Mouse (Mus musculus): ENCODE measurements around the gene Eps15. TPM values are rescaled to one million over a fixed set of nuclear protein-coding genes. Genes with fewer than 3 reads are reported as not detected.

The Eps15 gene
- polyA plus RNA-seq, 1 experiment = 135 TPM

DNA sequence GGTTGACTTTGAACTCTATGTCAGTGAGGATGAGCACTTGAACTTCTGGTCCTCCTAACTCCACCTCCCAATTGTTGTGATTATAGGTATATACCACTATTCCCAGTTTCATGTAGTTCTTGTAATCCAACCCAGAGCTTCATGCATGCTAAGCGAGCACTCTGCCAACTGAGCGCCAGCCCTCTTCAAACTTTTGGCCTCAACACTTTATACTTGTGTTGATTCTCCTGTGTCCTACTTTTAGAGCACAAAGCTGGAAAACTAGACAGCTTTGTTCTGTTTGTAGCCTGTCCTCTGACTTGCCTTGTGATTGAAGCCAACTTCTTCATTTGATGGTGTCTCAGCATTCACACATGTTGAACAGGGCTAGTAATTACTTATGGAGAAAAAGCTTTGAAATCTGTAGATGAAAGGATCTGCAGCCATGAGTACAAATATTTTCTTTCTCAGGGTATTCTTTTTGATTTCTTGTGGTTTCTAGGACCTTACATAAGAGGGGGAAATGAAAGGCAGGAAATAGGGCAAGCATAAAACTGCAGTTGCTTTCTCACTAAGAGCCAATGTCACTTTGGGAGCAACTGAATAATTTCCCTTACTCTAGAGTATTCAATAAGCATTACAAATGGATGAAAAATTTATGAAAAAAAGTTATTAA lies 6.4 kb upstream of the Eps15 start:
- TF ChIP-seq CTCF (IDR thresholded peaks at IDR 0.05; ENCODE audit: borderline replicate concordance, insufficient read depth, low read depth, low read length) (no peak), POLR2A (IDR thresholded peaks at IDR 0.05; ENCODE audit: borderline replicate concordance, insufficient read depth, low read length) (no peak)
- no peak overlapping the region for H3K4me3 ChIP-seq (replicated peaks; ENCODE audit: insufficient read depth, low read depth, low read length)
- H3K4me1 ChIP-seq (ENCODE audit: control insufficient read depth, insufficient read depth, low read length) = no peaks in the 10 kb centered on the region
- H3K27ac ChIP-seq (ENCODE audit: insufficient read depth, low read length) = no peak overlapping the region; the same call in 1 of the 2 replicates
- WGBS = 86% methylated on average over 2 of the region's 2 CpGs
- no peaks in the 10 kb centered on the region for H3K27me3 ChIP-seq (ENCODE audit: control insufficient read depth, insufficient read depth, low read length)
- DNase-seq = no peak

DNA sequence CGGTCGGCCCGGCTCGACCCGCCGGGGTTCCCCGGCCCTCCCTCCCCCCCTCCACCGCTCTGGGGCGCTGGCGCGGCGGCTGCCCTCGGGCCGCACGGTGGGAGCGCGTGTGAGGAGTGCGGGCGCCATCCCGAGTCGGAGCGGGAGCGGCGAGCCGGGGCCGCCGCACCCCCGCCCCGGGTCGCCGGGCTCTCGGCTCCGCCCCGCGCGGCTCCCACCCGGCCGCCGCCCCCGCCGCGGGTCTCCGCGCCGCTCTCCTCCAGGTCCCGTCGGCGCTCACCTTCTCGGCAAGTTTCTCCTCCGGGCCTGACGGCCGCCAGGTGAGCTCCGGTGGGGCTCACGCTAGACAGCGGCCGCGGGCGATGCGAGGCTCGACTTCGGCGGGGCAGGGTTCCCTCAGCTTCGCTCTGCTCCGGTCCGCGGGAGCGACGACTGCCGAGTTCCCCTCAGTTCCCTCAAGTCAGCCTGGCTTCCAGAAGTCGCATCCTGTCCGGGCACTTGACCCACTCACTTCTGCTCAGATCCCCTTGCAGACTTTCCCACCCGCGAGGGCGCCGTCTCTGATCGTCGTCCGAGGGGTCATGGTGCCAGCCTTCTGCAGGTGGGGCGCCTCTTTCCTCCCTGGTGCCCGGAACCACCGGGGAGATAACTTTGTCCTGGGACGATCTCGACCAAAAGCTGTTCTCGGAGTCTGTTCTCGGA lies 542 bp downstream of the Eps15 start:
- DNase-seq = no peak
- Histone ChIP-seq H3K27me3 (ENCODE audit: control insufficient read depth, insufficient read depth, low read length) (no peaks in the 10 kb centered on the region), H3K27ac (ENCODE audit: insufficient read depth, low read length) (no peak overlapping the region), H3K4me3 (replicated peaks; ENCODE audit: insufficient read depth, low read depth, low read length) (peak overlapping the region; percentile 87), H3K4me1 (ENCODE audit: control insufficient read depth, insufficient read depth, low read length) (no peaks in the 10 kb centered on the region)
- TF ChIP-seq POLR2A (IDR thresholded peaks at IDR 0.05; ENCODE audit: borderline replicate concordance, insufficient read depth, low read length) = no peak
- TF ChIP-seq CTCF (IDR thresholded peaks at IDR 0.05; ENCODE audit: borderline replicate concordance, insufficient read depth, low read depth, low read length) = no peak
- 1% methylated on average over 44 of the region's 85 CpGs for WGBS

DNA sequence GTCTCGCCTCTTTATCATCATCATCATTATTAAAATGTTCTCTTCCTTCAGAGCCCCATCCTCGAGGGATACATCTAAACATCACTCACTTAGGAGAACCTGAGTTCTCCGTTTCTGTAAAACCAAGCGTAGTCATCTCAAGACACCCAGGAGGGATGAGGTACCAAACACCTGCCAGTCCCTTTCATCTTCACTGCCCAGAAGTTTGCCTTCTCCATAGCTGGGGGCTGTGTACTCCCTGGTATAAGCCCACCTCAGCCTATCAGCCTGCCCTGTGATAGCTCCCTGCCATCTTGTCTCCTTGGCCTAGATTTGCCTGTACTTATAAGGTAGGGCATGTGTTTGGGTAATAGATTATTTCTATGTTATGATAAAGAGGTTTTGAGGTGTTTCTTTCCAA lies 1.1 kb downstream of the Eps15 start:
- Histone ChIP-seq H3K4me1 (ENCODE audit: control insufficient read depth, insufficient read depth, low read length) (no peaks in the 10 kb centered on the region), H3K27me3 (ENCODE audit: control insufficient read depth, insufficient read depth, low read length) (no peaks in the 10 kb centered on the region), H3K27ac (ENCODE audit: insufficient read depth, low read length) (no peak overlapping the region), H3K4me3 (replicated peaks; ENCODE audit: insufficient read depth, low read depth, low read length) (peak overlapping the region; percentile 87)
- TF ChIP-seq POLR2A (IDR thresholded peaks at IDR 0.05; ENCODE audit: borderline replicate concordance, insufficient read depth, low read length) (no peak), CTCF (IDR thresholded peaks at IDR 0.05; ENCODE audit: borderline replicate concordance, insufficient read depth, low read depth, low read length) (no peak)
- no peak for DNase-seq
- WGBS = 15% methylated on average over 4 of the region's 4 CpGs

DNA sequence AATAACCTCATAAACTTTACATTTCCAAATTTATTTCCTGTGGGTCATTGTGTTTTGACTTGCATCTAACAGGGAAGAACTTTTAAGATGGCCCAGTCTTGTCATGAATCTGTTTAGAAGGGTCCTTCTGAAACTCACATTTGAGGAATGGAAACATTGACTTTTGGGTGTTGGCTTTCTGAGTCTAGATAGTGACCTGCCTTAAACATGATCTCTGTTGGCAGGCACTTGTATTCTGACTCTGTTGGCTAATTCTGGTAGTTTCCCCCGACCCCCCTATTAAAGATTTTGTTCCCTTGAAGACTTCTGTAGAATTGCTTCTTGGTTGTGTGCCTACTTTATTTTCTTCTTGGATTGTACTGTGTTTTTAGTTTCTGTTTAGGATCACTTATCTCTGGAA lies 1.9 kb downstream of the Eps15 start:
- WGBS = 45% methylated on average over 1 of the region's 1 CpGs
- TF ChIP-seq POLR2A (IDR thresholded peaks at IDR 0.05; ENCODE audit: borderline replicate concordance, insufficient read depth, low read length) (no peak), CTCF (IDR thresholded peaks at IDR 0.05; ENCODE audit: borderline replicate concordance, insufficient read depth, low read depth, low read length) (no peak)
- Histone ChIP-seq H3K27ac (ENCODE audit: insufficient read depth, low read length) (no peak overlapping the region), H3K4me1 (ENCODE audit: control insufficient read depth, insufficient read depth, low read length) (no peaks in the 10 kb centered on the region), H3K4me3 (replicated peaks; ENCODE audit: insufficient read depth, low read depth, low read length) (no peak overlapping the region), H3K27me3 (ENCODE audit: control insufficient read depth, insufficient read depth, low read length) (no peaks in the 10 kb centered on the region)
- DNase-seq = no peak

DNA sequence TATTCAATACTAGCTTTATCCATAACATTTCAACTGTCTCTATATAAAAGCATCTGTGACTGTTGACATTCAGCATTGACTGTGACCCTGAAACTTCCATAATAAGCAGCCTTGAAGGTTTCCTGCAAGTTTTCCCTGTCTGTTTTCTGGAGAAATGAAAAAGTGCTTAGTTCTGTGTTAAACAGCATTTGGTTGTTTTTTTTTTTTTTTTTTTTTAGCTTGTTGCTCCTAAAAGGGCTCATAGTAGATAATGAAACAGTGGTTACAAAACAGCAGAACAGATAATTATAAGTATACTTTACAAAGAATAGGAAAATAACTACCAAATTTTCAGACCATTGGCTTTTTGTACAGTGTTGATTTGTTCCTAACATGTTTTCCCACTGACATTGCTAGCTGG lies 14.6 kb downstream of the Eps15 start:
- Histone ChIP-seq H3K4me1 (ENCODE audit: control insufficient read depth, insufficient read depth, low read length) (no peaks in the 10 kb centered on the region), H3K4me3 (replicated peaks; ENCODE audit: insufficient read depth, low read depth, low read length) (no peak overlapping the region), H3K27me3 (ENCODE audit: control insufficient read depth, insufficient read depth, low read length) (no peaks in the 10 kb centered on the region), H3K27ac (ENCODE audit: insufficient read depth, low read length) (no peak overlapping the region)
- TF ChIP-seq POLR2A (IDR thresholded peaks at IDR 0.05; ENCODE audit: borderline replicate concordance, insufficient read depth, low read length) (no peak), CTCF (IDR thresholded peaks at IDR 0.05; ENCODE audit: borderline replicate concordance, insufficient read depth, low read depth, low read length) (no peak)
- DNase-seq = no peak

DNA sequence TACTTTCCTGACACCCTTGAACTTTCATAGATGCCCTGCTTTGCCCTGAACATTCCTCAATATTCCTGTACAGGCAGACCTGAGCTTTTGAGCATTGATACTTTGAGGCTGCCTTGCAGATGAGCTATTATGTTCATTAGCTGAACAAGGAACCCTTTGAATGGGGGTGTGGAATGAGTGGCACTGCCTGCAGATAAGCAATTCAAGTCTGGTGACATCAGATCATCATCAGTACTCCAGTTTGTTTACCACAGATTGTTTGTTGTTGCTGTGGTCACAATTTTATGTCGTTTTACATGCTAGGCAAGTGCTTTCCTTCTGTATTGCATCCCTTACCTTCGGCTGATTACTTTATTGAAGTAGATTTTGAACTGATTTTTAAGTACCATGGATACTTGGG lies 16.4 kb downstream of the Eps15 start:
- no peak for DNase-seq
- TF ChIP-seq CTCF (IDR thresholded peaks at IDR 0.05; ENCODE audit: borderline replicate concordance, insufficient read depth, low read depth, low read length) (no peak), POLR2A (IDR thresholded peaks at IDR 0.05; ENCODE audit: borderline replicate concordance, insufficient read depth, low read length) (no peak)
- 85% methylated on average over 2 of the region's 2 CpGs for WGBS
- Histone ChIP-seq H3K4me1 (ENCODE audit: control insufficient read depth, insufficient read depth, low read length) (no peaks in the 10 kb centered on the region), H3K4me3 (replicated peaks; ENCODE audit: insufficient read depth, low read depth, low read length) (no peak overlapping the region), H3K27ac (ENCODE audit: insufficient read depth, low read length) (no peak overlapping the region), H3K27me3 (ENCODE audit: control insufficient read depth, insufficient read depth, low read length) (no peaks in the 10 kb centered on the region)

DNA sequence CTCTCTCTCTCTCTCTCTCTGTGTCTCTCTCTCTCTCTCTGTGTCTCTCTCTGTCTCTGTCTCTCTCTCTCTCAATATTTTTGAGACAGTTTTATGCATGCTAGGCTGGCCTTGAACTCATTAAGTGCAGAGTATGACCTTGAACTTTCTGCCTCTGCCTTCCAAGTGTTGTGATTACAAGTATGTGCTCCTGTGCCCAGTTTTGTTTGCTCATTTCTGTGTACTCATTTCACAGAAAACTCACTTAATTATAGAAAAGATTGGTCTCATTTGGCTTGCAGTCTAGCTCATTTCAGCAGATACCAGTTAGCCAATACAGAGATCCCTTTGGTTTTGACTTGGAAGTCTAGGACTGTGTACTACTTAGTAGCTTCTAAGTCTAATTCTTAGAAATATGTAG lies 19.1 kb downstream of the Eps15 start:
- TF ChIP-seq POLR2A (IDR thresholded peaks at IDR 0.05; ENCODE audit: borderline replicate concordance, insufficient read depth, low read length) (no peak), CTCF (IDR thresholded peaks at IDR 0.05; ENCODE audit: borderline replicate concordance, insufficient read depth, low read depth, low read length) (no peak)
- H3K4me3 ChIP-seq (replicated peaks; ENCODE audit: insufficient read depth, low read depth, low read length) = no peak overlapping the region

More for the DNA sequence above, 19.1 kb downstream of the Eps15 start:
- no peak overlapping the region for H3K27ac ChIP-seq (ENCODE audit: insufficient read depth, low read length)
- no peaks in the 10 kb centered on the region for H3K4me1 ChIP-seq (ENCODE audit: control insufficient read depth, insufficient read depth, low read length)
- H3K27me3 ChIP-seq (ENCODE audit: control insufficient read depth, insufficient read depth, low read length) = no peaks in the 10 kb centered on the region
- no peak for DNase-seq

All from cerebellum, adult 2 months (tissue).